Mouse (Mus musculus) forebrain, embryonic 14.5 days (tissue): ENCODE measurements around the gene Sema6d. TPM values are rescaled to one million over a fixed set of nuclear protein-coding genes. Genes with fewer than 3 reads are reported as not detected.
A peak's percentile ranks its signal among the peaks of the same experiment; 100 is the strongest.

Experiments
- ATAC-seq: fragments of 200-750 bp; cut with Nextera tagmentation; 2 replicates; pipeline ENCODE4 v1.8.0; 2017; ENCODE audit warnings: mild to moderate bottlenecking, moderate library complexity
- DNase-seq: peaks from one replicate; pipeline ENCODE4 v3.0.0-alpha.2; 2015; ENCODE audit warnings: low spot score
- H3K27ac ChIP-seq: fragments of 300-500 bp; sonication (generic); 2 replicates; pipeline ENCODE4 v1.5.1; 2014; ENCODE audit warnings: low read depth, mild to moderate bottlenecking, control low read depth, low read length, moderate library complexity
- H3K27me3 ChIP-seq: fragments of 300-500 bp; sonication (generic); replicated peaks from 2 replicates; pipeline ENCODE4 v1.6.1; 2014; ENCODE audit warnings: low read length, control low read depth, mixed read lengths; ENCODE audit not compliant: control insufficient read depth, insufficient read depth
- H3K36me3 ChIP-seq: fragments of 300-500 bp; sonication (generic); 2 replicates; pipeline ENCODE4 v1.6.1; 2014; ENCODE audit warnings: low read length, control low read depth; ENCODE audit not compliant: control insufficient read depth, insufficient read depth
- H3K4me1 ChIP-seq: fragments of 300-500 bp; sonication (generic); 2 replicates; pipeline ENCODE4 v1.6.1; 2014; ENCODE audit warnings: antibody characterized with exemption, low read length, control low read depth; ENCODE audit not compliant: control insufficient read depth, insufficient read depth
- H3K4me2 ChIP-seq: fragments of 300-500 bp; sonication (generic); 2 replicates; pipeline ENCODE4 v1.6.1; 2014; ENCODE audit warnings: mild to moderate bottlenecking, control low read depth, low read length
- H3K4me3 ChIP-seq: fragments of 300-500 bp; sonication (generic); 2 replicates; pipeline ENCODE4 v1.5.1; 2014; ENCODE audit warnings: low read depth, low read length, control low read depth
- H3K9ac ChIP-seq: fragments of 300-500 bp; sonication (generic); 2 replicates; pipeline ENCODE4 v1.6.1; 2014; ENCODE audit warnings: mild to moderate bottlenecking, low read length, control low read depth, moderate library complexity
- H3K9me3 ChIP-seq: fragments of 300-500 bp; sonication (generic); replicated peaks from 2 replicates; pipeline ENCODE4 v1.6.1; 2016; ENCODE audit warnings: low read length, control low read depth, mixed read lengths; ENCODE audit not compliant: control insufficient read depth
- WGBS: fragments of 180-500 bp; shearing (Covaris S2); extraction: QIAGEN DNeasy Blood & Tissue Kit; methylation state at CpG from one replicate; pipeline ENCODE4 v1.1.7; 2014; 5-methylcytosine and 5-hydroxymethylcytosine counted together
- polyA plus RNA-seq: library from polyadenylated mRNA; unstranded; fragments of >200 nt; fragmentation: Nextera tagmentation; extraction: Ambion mirVana; gene quantifications from 2 replicates; pipeline ENCODE4 v1.2.1, GENCODE M21; 2014

Gene Sema6d
- polyA plus RNA-seq, 1 experiment from 2014 or later: 15.7 TPM

- Histone ChIP-seq H3K4me2 (no peak overlapping the region), H3K9ac (no peak overlapping the region), H3K4me3 (no peak overlapping the region), H3K9me3 (no peaks in the 10 kb centered on the region), H3K27me3 (no peaks in the 10 kb centered on the region), H3K27ac (no peak overlapping the region), H3K36me3 (no peaks in the 10 kb centered on the region), H3K4me1 (no peaks in the 10 kb centered on the region)
- ATAC-seq: no peak
- DNase-seq: no peak
- WGBS: 75% methylated on average over 2 of the region's 2 CpGs
Observed at GRCm38 (mm10) chr2:124289356-124289755, 199.6 kb downstream of the Sema6d start.

- ATAC-seq (peak; percentile 91), DNase-seq (peak; percentile 86)
- Histone ChIP-seq H3K27ac (peak overlapping the region; percentile 46; the same call in 1 of the 2 replicates), H3K9me3 (no peaks in the 10 kb centered on the region), H3K36me3 (no peaks in the 10 kb centered on the region), H3K27me3 (no peaks in the 10 kb centered on the region), H3K4me3 (no peak overlapping the region), H3K4me1 (no peaks in the 10 kb centered on the region), H3K4me2 (no peak overlapping the region), H3K9ac (no peak overlapping the region)
- WGBS: 38% methylated on average over 3 of the region's 3 CpGs
Observed at GRCm38 (mm10) chr2:124291145-124291544, 201.4 kb downstream of the Sema6d start.

- no peak for ATAC-seq
- Histone ChIP-seq H3K36me3 (no peaks in the 10 kb centered on the region), H3K4me3 (no peak overlapping the region), H3K27ac (no peak overlapping the region), H3K9ac (no peak overlapping the region), H3K27me3 (no peaks in the 10 kb centered on the region), H3K9me3 (no peaks in the 10 kb centered on the region), H3K4me2 (no peak overlapping the region), H3K4me1 (no peaks in the 10 kb centered on the region)
- WGBS: 90% methylated on average over 2 of the region's 2 CpGs
- no peak for DNase-seq
Observed at GRCm38 (mm10) chr2:124293601-124294000, 203.8 kb downstream of the Sema6d start.

- Histone ChIP-seq H3K4me2 (no peak overlapping the region), H3K4me3 (no peak overlapping the region), H3K4me1 (no peaks in the 10 kb centered on the region), H3K9ac (no peak overlapping the region), H3K9me3 (no peaks in the 10 kb centered on the region), H3K27ac (no peak overlapping the region), H3K36me3 (no peaks in the 10 kb centered on the region), H3K27me3 (no peaks in the 10 kb centered on the region)
- DNase-seq: peak; percentile 31
- ATAC-seq: no peak; the same call in 1 of the 2 replicates
- 58% methylated on average over 5 of the region's 5 CpGs for WGBS
Observed at GRCm38 (mm10) chr2:124298351-124298750, 208.6 kb downstream of the Sema6d start.

GRCm38 (mm10) chr2:124298872-124299271, 209.1 kb downstream of the Sema6d start:
- Histone ChIP-seq H3K36me3 (no peaks in the 10 kb centered on the region), H3K9ac (no peak overlapping the region), H3K27ac (no peak overlapping the region), H3K4me3 (no peak overlapping the region), H3K4me1 (no peaks in the 10 kb centered on the region), H3K27me3 (no peaks in the 10 kb centered on the region), H3K4me2 (no peak overlapping the region), H3K9me3 (no peaks in the 10 kb centered on the region)
- DNase-seq (peak; percentile 25), ATAC-seq (no peak)
- 50% methylated on average over 1 of the region's 1 CpGs for WGBS

GRCm38 (mm10) chr2:124308605-124309004, 218.8 kb downstream of the Sema6d start:
- DNase-seq (no peak), ATAC-seq (no peak)
- Histone ChIP-seq H3K27me3 (no peaks in the 10 kb centered on the region), H3K27ac (no peak overlapping the region), H3K4me3 (no peak overlapping the region), H3K36me3 (no peaks in the 10 kb centered on the region), H3K9me3 (no peaks in the 10 kb centered on the region), H3K4me2 (no peak overlapping the region), H3K4me1 (no peaks in the 10 kb centered on the region), H3K9ac (no peak overlapping the region)
- WGBS: 91% methylated on average over 2 of the region's 2 CpGs

- no peaks in the 10 kb centered on the region for H3K4me1 ChIP-seq
- no peak for DNase-seq
- no peak for ATAC-seq
- no peak overlapping the region for H3K9ac ChIP-seq
- H3K27me3 ChIP-seq: no peaks in the 10 kb centered on the region
- WGBS: 90% methylated on average over 6 of the region's 6 CpGs
- H3K36me3 ChIP-seq: no peaks in the 10 kb centered on the region
- H3K27ac ChIP-seq: no peak overlapping the region
- no peak overlapping the region for H3K4me3 ChIP-seq
- no peaks in the 10 kb centered on the region for H3K9me3 ChIP-seq
- no peak overlapping the region for H3K4me2 ChIP-seq
Observed at GRCm38 (mm10) chr2:124309361-124310128, 219.8 kb downstream of the Sema6d start.

- WGBS: 93% methylated on average over 5 of the region's 5 CpGs
Observed at GRCm38 (mm10) chr2:124322528-124323215, 232.9 kb downstream of the Sema6d start.

GRCm38 (mm10) chr2:124324107-124324724, 234.4 kb downstream of the Sema6d start:
- no peak overlapping the region for H3K4me3 ChIP-seq
- WGBS: 85% methylated on average over 6 of the region's 6 CpGs
- no peak for DNase-seq
- no peak overlapping the region for H3K9ac ChIP-seq
- no peak overlapping the region for H3K4me2 ChIP-seq
- no peaks in the 10 kb centered on the region for H3K27me3 ChIP-seq
- no peaks in the 10 kb centered on the region for H3K36me3 ChIP-seq
- H3K27ac ChIP-seq: no peak overlapping the region
- H3K4me1 ChIP-seq: no peaks in the 10 kb centered on the region
- H3K9me3 ChIP-seq: no peaks in the 10 kb centered on the region
- ATAC-seq: no peak

More at GRCm38 (mm10) chr2:124322528-124323215, 232.9 kb downstream of the Sema6d start:
- Histone ChIP-seq H3K9ac (no peak overlapping the region), H3K36me3 (no peaks in the 10 kb centered on the region), H3K9me3 (no peaks in the 10 kb centered on the region), H3K4me1 (no peaks in the 10 kb centered on the region), H3K27me3 (no peaks in the 10 kb centered on the region), H3K27ac (no peak overlapping the region), H3K4me3 (no peak overlapping the region), H3K4me2 (no peak overlapping the region)
- no peak for DNase-seq
- no peak for ATAC-seq
